Mouse (Mus musculus) neural tube, embryonic 13.5 days (tissue): Measurements from ENCODE around the gene Coro1c. TPM values are rescaled to one million over a fixed set of nuclear protein-coding genes. Genes with fewer than 3 reads are reported as not detected.
"Not testable (repeated sequence)": the region's sequence is repeated elsewhere in the genome, so short reads cannot be mapped to it uniquely, and the experiment has no call there.

Source experiments
- ATAC-seq: fragments of 200-750 bp; cut with Nextera tagmentation; 2 replicates; pipeline ENCODE4 v1.8.0; 2017; ENCODE audit warnings: low read depth, mild to moderate bottlenecking, moderate TSS enrichment, moderate library complexity
- H3K27ac ChIP-seq: fragments of 300-500 bp; sonication (generic); replicated peaks from 2 replicates; pipeline ENCODE4 v1.5.1; 2015; ENCODE audit warnings: moderate library complexity, mild to moderate bottlenecking, inconsistent platforms
- H3K27me3 ChIP-seq: fragments of 300-500 bp; sonication (generic); 2 replicates; pipeline ENCODE4 v1.6.1; 2015; ENCODE audit warnings: mild to moderate bottlenecking, inconsistent platforms
- H3K36me3 ChIP-seq: fragments of 300-500 bp; sonication (generic); 2 replicates; pipeline ENCODE4 v1.6.1; 2015; ENCODE audit warnings: mild to moderate bottlenecking, inconsistent platforms
- H3K4me1 ChIP-seq: fragments of 300-500 bp; sonication (generic); replicated peaks from 2 replicates; pipeline ENCODE4 v1.6.1; 2015; ENCODE audit warnings: inconsistent platforms
- H3K4me2 ChIP-seq: fragments of 300-500 bp; sonication (generic); 2 replicates; pipeline ENCODE4 v1.6.1; 2015; ENCODE audit warnings: inconsistent platforms, mild to moderate bottlenecking, moderate library complexity
- H3K4me3 ChIP-seq: fragments of 300-500 bp; sonication (generic); 2 replicates; pipeline ENCODE4 v1.5.1; 2015; ENCODE audit warnings: mild to moderate bottlenecking, inconsistent platforms
- H3K9ac ChIP-seq: fragments of 300-500 bp; sonication (generic); 2 replicates; pipeline ENCODE4 v1.6.1; 2015; ENCODE audit warnings: moderate library complexity, mild to moderate bottlenecking, inconsistent platforms
- H3K9me3 ChIP-seq: fragments of 300-500 bp; sonication (generic); 2 replicates; pipeline ENCODE4 v1.6.1; 2016; ENCODE audit warnings: inconsistent platforms
- WGBS: fragments of 180-500 bp; shearing (Covaris S2); methylation state at CpG from one replicate; pipeline ENCODE4 v1.1.7; 2015; 5-methylcytosine and 5-hydroxymethylcytosine counted together
- polyA plus RNA-seq: library from polyadenylated mRNA; unstranded; fragments of >200 nt; fragmentation: Nextera tagmentation; extraction: Ambion mirVana; gene quantifications from 2 replicates; pipeline ENCODE4 v1.2.1, GENCODE M21; 2015

The Coro1c gene
- polyA plus RNA-seq, 1 experiment from 2014 or later: 183 TPM

- no peak for ATAC-seq
- no peak overlapping the region; the same call in 1 of the 2 replicates for H3K9ac ChIP-seq
- 54% methylated on average over 11 of the region's 11 CpGs for WGBS
Measured at GRCm38 (mm10) chr5:113815041-113815389, 93.5 kb downstream of the Coro1c start.

GRCm38 (mm10) chr5:113814111-113815040 is 94.2 kb downstream of the Coro1c start:
- no peak overlapping the region for H3K27ac ChIP-seq
- H3K9ac ChIP-seq: no peak overlapping the region; the same call in 1 of the 2 replicates
- ATAC-seq: no peak
- H3K36me3 ChIP-seq: no peaks in the 10 kb centered on the region
- H3K4me1 ChIP-seq: no peaks in the 10 kb centered on the region
- peaks cover 5% of the 10 kb centered on the region; the same call in 1 of the 2 replicates for H3K9me3 ChIP-seq
- H3K4me2 ChIP-seq: no peak overlapping the region
- H3K27me3 ChIP-seq: no peaks in the 10 kb centered on the region; the same call in 1 of the 2 replicates
- H3K4me3 ChIP-seq: no peak overlapping the region
- WGBS: 39% methylated on average over 27 of the region's 27 CpGs

More at GRCm38 (mm10) chr5:113815041-113815389, 93.5 kb downstream of the Coro1c start:
- H3K27me3 ChIP-seq: no peaks in the 10 kb centered on the region; the same call in 1 of the 2 replicates
- H3K4me1 ChIP-seq: no peaks in the 10 kb centered on the region
- H3K27ac ChIP-seq: no peak overlapping the region
- H3K4me3 ChIP-seq: no peak overlapping the region
- H3K9me3 ChIP-seq: peaks cover 5% of the 10 kb centered on the region; the same call in 1 of the 2 replicates
- H3K4me2 ChIP-seq: no peak overlapping the region
- H3K36me3 ChIP-seq: no peaks in the 10 kb centered on the region

- Histone ChIP-seq H3K4me3 (no peak overlapping the region), H3K4me1 (no peaks in the 10 kb centered on the region), H3K27me3 (no peaks in the 10 kb centered on the region; the same call in 1 of the 2 replicates), H3K9ac (no peak overlapping the region), H3K27ac (no peak overlapping the region), H3K9me3 (peaks cover 5% of the 10 kb centered on the region; the same call in 1 of the 2 replicates), H3K36me3 (no peaks in the 10 kb centered on the region), H3K4me2 (no peak overlapping the region)
- ATAC-seq: no peak
- WGBS: 26% methylated on average over 9 of the region's 9 CpGs
Measured at GRCm38 (mm10) chr5:113813608-113814007, 95.0 kb downstream of the Coro1c start.

GRCm38 (mm10) chr5:113812638-113813037 is 95.9 kb downstream of the Coro1c start:
- peaks cover 5% of the 10 kb centered on the region; the same call in 1 of the 2 replicates for H3K9me3 ChIP-seq
- no peaks in the 10 kb centered on the region for H3K36me3 ChIP-seq
- H3K27me3 ChIP-seq: no peaks in the 10 kb centered on the region; the same call in 1 of the 2 replicates
- no peak overlapping the region for H3K4me2 ChIP-seq
- 97% methylated on average over 2 of the region's 2 CpGs for WGBS
- H3K4me3 ChIP-seq: no peak overlapping the region
- no peak overlapping the region for H3K27ac ChIP-seq
- no peak overlapping the region for H3K9ac ChIP-seq
- ATAC-seq: no peak
- H3K4me1 ChIP-seq: no peaks in the 10 kb centered on the region

GRCm38 (mm10) chr5:113811824-113812420 is 96.6 kb downstream of the Coro1c start:
- H3K4me1 ChIP-seq, H3K4me3 ChIP-seq, H3K9ac ChIP-seq, H3K9me3 ChIP-seq, H3K36me3 ChIP-seq, H3K27ac ChIP-seq, H3K4me2 ChIP-seq, H3K27me3 ChIP-seq, ATAC-seq: not testable (repeated sequence)
- WGBS: 24% methylated on average over 11 of the region's 12 CpGs

- ATAC-seq: no peak
- Histone ChIP-seq H3K4me1 (no peaks in the 10 kb centered on the region), H3K27me3 (no peaks in the 10 kb centered on the region), H3K4me3 (no peak overlapping the region), H3K9ac (no peak overlapping the region), H3K27ac (no peak overlapping the region), H3K36me3 (no peaks in the 10 kb centered on the region), H3K4me2 (no peak overlapping the region), H3K9me3 (peaks cover 5% of the 10 kb centered on the region; the same call in 1 of the 2 replicates)
- 95% methylated on average over 4 of the region's 4 CpGs for WGBS
Measured at GRCm38 (mm10) chr5:113810111-113810510, 98.4 kb downstream of the Coro1c start.

GRCm38 (mm10) chr5:113808177-113808576 is 100.4 kb downstream of the Coro1c start:
- 85% methylated on average over 2 of the region's 2 CpGs for WGBS
- H3K36me3 ChIP-seq: no peaks in the 10 kb centered on the region
- H3K27ac ChIP-seq: no peak overlapping the region
- peaks cover 5% of the 10 kb centered on the region; the same call in 1 of the 2 replicates for H3K9me3 ChIP-seq
- no peak overlapping the region for H3K9ac ChIP-seq
- no peak overlapping the region for H3K4me3 ChIP-seq
- H3K27me3 ChIP-seq: no peaks in the 10 kb centered on the region
- H3K4me1 ChIP-seq: no peaks in the 10 kb centered on the region
- no peak overlapping the region for H3K4me2 ChIP-seq
- no peak for ATAC-seq

GRCm38 (mm10) chr5:113807712-113808111 is 100.8 kb downstream of the Coro1c start:
- no peaks in the 10 kb centered on the region for H3K27me3 ChIP-seq
- H3K9ac ChIP-seq: no peak overlapping the region
- H3K4me3 ChIP-seq: no peak overlapping the region
- H3K4me1 ChIP-seq: no peaks in the 10 kb centered on the region
- H3K27ac ChIP-seq: no peak overlapping the region
- no peaks in the 10 kb centered on the region for H3K36me3 ChIP-seq
- no peak for ATAC-seq
- WGBS: 60% methylated on average over 9 of the region's 9 CpGs
- H3K4me2 ChIP-seq: no peak overlapping the region
- peaks cover 5% of the 10 kb centered on the region; the same call in 1 of the 2 replicates for H3K9me3 ChIP-seq

GRCm38 (mm10) chr5:113806414-113806813 is 102.1 kb downstream of the Coro1c start:
- no peak overlapping the region for H3K27ac ChIP-seq
- H3K36me3 ChIP-seq: no peaks in the 10 kb centered on the region
- H3K27me3 ChIP-seq: no peaks in the 10 kb centered on the region
- no peaks in the 10 kb centered on the region for H3K4me1 ChIP-seq
- 35% methylated on average over 10 of the region's 10 CpGs for WGBS
- H3K4me2 ChIP-seq: no peak overlapping the region
- H3K9me3 ChIP-seq: peaks cover 2% of the 10 kb centered on the region; the same call in 1 of the 2 replicates
- ATAC-seq: no peak
- no peak overlapping the region for H3K4me3 ChIP-seq
- H3K9ac ChIP-seq: no peak overlapping the region

- Histone ChIP-seq H3K9ac (no peak overlapping the region), H3K36me3 (no peaks in the 10 kb centered on the region), H3K4me1 (peaks cover 5% of the 10 kb centered on the region), H3K4me2 (no peak overlapping the region), H3K27ac (no peak overlapping the region), H3K4me3 (no peak overlapping the region), H3K27me3 (no peaks in the 10 kb centered on the region), H3K9me3 (no peaks in the 10 kb centered on the region)
- ATAC-seq: no peak
- 90% methylated on average over 9 of the region's 9 CpGs for WGBS
Measured at GRCm38 (mm10) chr5:113805301-113805700, 103.3 kb downstream of the Coro1c start.

- Histone ChIP-seq H3K4me2 (no peak overlapping the region), H3K36me3 (no peaks in the 10 kb centered on the region), H3K4me1 (peaks cover 13% of the 10 kb centered on the region), H3K27me3 (no peaks in the 10 kb centered on the region), H3K9ac (no peak overlapping the region), H3K9me3 (no peaks in the 10 kb centered on the region), H3K27ac (no peak overlapping the region), H3K4me3 (no peak overlapping the region)
- no peak for ATAC-seq
- 61% methylated on average over 7 of the region's 7 CpGs for WGBS
Measured at GRCm38 (mm10) chr5:113804395-113804966, 104.1 kb downstream of the Coro1c start.

GRCm38 (mm10) chr5:113800280-113800679 is 108.3 kb downstream of the Coro1c start, which contains the start of gene Tmem119:
Gene Tmem119 (minus strand): TSS chr5:113800516.
- peak; percentile 63; the same call in 1 of the 2 replicates for ATAC-seq
- H3K9ac ChIP-seq: 0 out of 2 replicates have a peak within 1 kb of the TSS, but pooled peaks have one; percentile 17
- peak within 1 kb of the TSS; percentile 23 for H3K4me3 ChIP-seq
- no peaks in the 10 kb centered on the region for H3K36me3 ChIP-seq
- peak within 1 kb of the TSS; percentile 37 for H3K4me2 ChIP-seq
- 1% methylated on average over 11 of the region's 11 CpGs for WGBS
- 0 out of 2 replicates have a peak, but pooled peaks cover 6% of the 10 kb centered on the region for H3K27me3 ChIP-seq
- H3K27ac ChIP-seq: peak within 1 kb of the TSS; percentile 56
- no peaks in the 10 kb centered on the region for H3K9me3 ChIP-seq
- H3K4me1 ChIP-seq: peaks cover 33% of the 10 kb centered on the region
